Mouse (Mus musculus) E14TG2a.4 (cell line): ENCODE data around the gene Nrgn.

Experiments
- H3K27me3 ChIP-seq: 2 replicates; pipeline ENCODE4 v1.6.1; 2014; ENCODE audit warnings: low read length, control low read depth; ENCODE audit not compliant: insufficient read depth
- H3K36me3 ChIP-seq: 2 replicates; pipeline ENCODE4 v1.6.1; 2014; ENCODE audit warnings: low read length, control low read depth; ENCODE audit not compliant: insufficient read depth
- H3K4me1 ChIP-seq: replicated peaks from 2 replicates; pipeline ENCODE4 v1.6.1; 2014; ENCODE audit warnings: low read depth, low read length, control low read depth
- H3K4me3 ChIP-seq: replicated peaks from 2 replicates; pipeline ENCODE4 v1.5.1; 2014; ENCODE audit warnings: mild to moderate bottlenecking, low read length
- H3K9me3 ChIP-seq: 2 replicates; pipeline ENCODE4 v1.6.1; 2014; ENCODE audit warnings: low read length, control low read depth
- CTCF ChIP-seq: conservative IDR thresholded peaks from 2 replicates; pipeline ENCODE4 v1.5.1; 2014; ENCODE audit warnings: low read length
- NANOG ChIP-seq: IDR thresholded peaks from 2 replicates; pipeline ENCODE4 v1.6.1; 2014; ENCODE audit warnings: borderline replicate concordance, low read length, mixed read lengths
- POU5F1 ChIP-seq: IDR thresholded peaks from 2 replicates; pipeline ENCODE4 v1.6.1; 2014; ENCODE audit warnings: low read length, borderline replicate concordance

Gene Nrgn

GRCm38 (mm10) chr9:37506023-37506422 is 46.7 kb downstream of the Nrgn start:
- H3K4me3 ChIP-seq: no peak overlapping the region
- H3K4me1 ChIP-seq: peaks cover 55% of the 10 kb centered on the region
- TF ChIP-seq NANOG (no peak), POU5F1 (no peak), CTCF (no peak)
- no peaks in the 10 kb centered on the region for H3K27me3 ChIP-seq
- peaks cover 48% of the 10 kb centered on the region for H3K36me3 ChIP-seq
- peaks cover 9% of the 10 kb centered on the region for H3K9me3 ChIP-seq

- H3K9me3 ChIP-seq: no peaks in the 10 kb centered on the region
- H3K4me1 ChIP-seq: peaks cover 68% of the 10 kb centered on the region
- H3K36me3 ChIP-seq: peaks cover 58% of the 10 kb centered on the region
- no peak overlapping the region for H3K4me3 ChIP-seq
- H3K27me3 ChIP-seq: no peaks in the 10 kb centered on the region
- no peak for TF ChIP-seq POU5F1
- TF ChIP-seq NANOG: no peak
- peak; percentile 78 for TF ChIP-seq CTCF
Observed at GRCm38 (mm10) chr9:37504348-37504747, 48.4 kb downstream of the Nrgn start.

GRCm38 (mm10) chr9:37501170-37501569 is 51.5 kb downstream of the Nrgn start:
- peaks cover 66% of the 10 kb centered on the region for H3K36me3 ChIP-seq

GRCm38 (mm10) chr9:37500201-37500600 is 52.5 kb downstream of the Nrgn start:
- no peaks in the 10 kb centered on the region for H3K27me3 ChIP-seq
- peaks cover 82% of the 10 kb centered on the region for H3K4me1 ChIP-seq
- H3K4me3 ChIP-seq: no peak overlapping the region
- no peaks in the 10 kb centered on the region for H3K9me3 ChIP-seq
- TF ChIP-seq NANOG (no peak; the same call in 1 of the 2 replicates), CTCF (no peak), POU5F1 (no peak)
- H3K36me3 ChIP-seq: peaks cover 67% of the 10 kb centered on the region

More at GRCm38 (mm10) chr9:37501170-37501569, 51.5 kb downstream of the Nrgn start:
- Histone ChIP-seq H3K27me3 (no peaks in the 10 kb centered on the region), H3K4me3 (no peak overlapping the region), H3K9me3 (no peaks in the 10 kb centered on the region), H3K4me1 (peaks cover 80% of the 10 kb centered on the region)
- TF ChIP-seq NANOG (no peak), POU5F1 (no peak), CTCF (no peak)

GRCm38 (mm10) chr9:37496325-37496724 is 56.4 kb downstream of the Nrgn start:
- no peaks in the 10 kb centered on the region for H3K27me3 ChIP-seq
- H3K9me3 ChIP-seq: no peaks in the 10 kb centered on the region
- H3K36me3 ChIP-seq: peaks cover 72% of the 10 kb centered on the region
- TF ChIP-seq NANOG (no peak), POU5F1 (no peak), CTCF (no peak)
- H3K4me1 ChIP-seq: peaks cover 87% of the 10 kb centered on the region
- no peak overlapping the region for H3K4me3 ChIP-seq

GRCm38 (mm10) chr9:37495761-37496160 is 56.9 kb downstream of the Nrgn start:
- no peak for TF ChIP-seq POU5F1
- TF ChIP-seq NANOG: no peak
- TF ChIP-seq CTCF: no peak
- H3K4me1 ChIP-seq: peaks cover 89% of the 10 kb centered on the region
- no peak overlapping the region for H3K4me3 ChIP-seq
- peaks cover 75% of the 10 kb centered on the region for H3K36me3 ChIP-seq
- H3K27me3 ChIP-seq: no peaks in the 10 kb centered on the region
- H3K9me3 ChIP-seq: no peaks in the 10 kb centered on the region
